Mouse (Mus musculus): ENCODE results near the gene Akt1. TPM values are rescaled to one million over a fixed set of nuclear protein-coding genes. Genes with fewer than 3 reads are reported as not detected.

The Akt1 gene
- polyA plus RNA-seq, 1 experiment from 2014 or later: 80.0 TPM

Small RNA genes lying within 50 kb of the gene (microRNA-seq; reads per million reads assigned to microRNA genes)
- gene Mir6939: 1.4 reads per million

Other genes starting within 250 kb of the Akt1 start
- not detected in 2 replicates for gene A530016L24Rik, start 185.4 kb downstream of the Akt1 start, polyA plus RNA-seq (2016; fragmentation: Nextera tagmentation; extraction: Ambion mirVana)
- 9.7 and 12.0 TPM in 2 replicates for gene Tmem179, start 158.1 kb downstream of the Akt1 start, polyA plus RNA-seq (2016; fragmentation: Nextera tagmentation; extraction: Ambion mirVana)
- gene Inf2, start 86.1 kb downstream of the Akt1 start, polyA plus RNA-seq (2016; fragmentation: Nextera tagmentation; extraction: Ambion mirVana): 1.2 and 1.3 TPM in 2 replicates
- 1.5 and 1.9 TPM in 2 replicates for gene Adssl1, start 54.8 kb downstream of the Akt1 start, polyA plus RNA-seq (2016; fragmentation: Nextera tagmentation; extraction: Ambion mirVana)
- gene Siva1, start 30.2 kb downstream of the Akt1 start, polyA plus RNA-seq (2016; fragmentation: Nextera tagmentation; extraction: Ambion mirVana): 133 and 150 TPM in 2 replicates
- 5.2 and 7.3 TPM in 2 replicates for gene Zbtb42, start 3.9 kb upstream of the Akt1 start, polyA plus RNA-seq (2016; fragmentation: Nextera tagmentation; extraction: Ambion mirVana)
- gene Cep170b, start 45.6 kb upstream of the Akt1 start, polyA plus RNA-seq (2016; fragmentation: Nextera tagmentation; extraction: Ambion mirVana): 15.0 and 16.8 TPM in 2 replicates
- gene Pld4, start 85.8 kb upstream of the Akt1 start, polyA plus RNA-seq (2016; fragmentation: Nextera tagmentation; extraction: Ambion mirVana): 4.7 and 6.7 TPM in 2 replicates
- gene Ahnak2, start 127.8 kb upstream of the Akt1 start, polyA plus RNA-seq (2016; fragmentation: Nextera tagmentation; extraction: Ambion mirVana): 0.25 and 0.37 TPM in 2 replicates
- gene Clba1, start 134.1 kb upstream of the Akt1 start, polyA plus RNA-seq (2016; fragmentation: Nextera tagmentation; extraction: Ambion mirVana): 16.7 and 18.5 TPM in 2 replicates
- 124 and 132 TPM in 2 replicates for gene Cdca4, start 154.5 kb upstream of the Akt1 start, polyA plus RNA-seq (2016; fragmentation: Nextera tagmentation; extraction: Ambion mirVana)
- gene Gpr132, start 193.3 kb upstream of the Akt1 start, polyA plus RNA-seq (2016; fragmentation: Nextera tagmentation; extraction: Ambion mirVana): not detected in 2 replicates